Mouse (Mus musculus) kidney, embryonic 16.5 days (tissue): ENCODE data around the gene Lrrc73. TPM values are rescaled to one million over a fixed set of nuclear protein-coding genes. Genes with fewer than 3 reads are reported as not detected.

Experiments
- ATAC-seq: fragments of 200-750 bp; cut with Nextera tagmentation; 2 replicates; pipeline ENCODE4 v1.8.0; 2017; ENCODE audit warnings: moderate TSS enrichment; ENCODE audit not compliant: low FRiP score, low TSS enrichment
- H3K27ac ChIP-seq: fragments of 300-500 bp; sonication (generic); 2 replicates; pipeline ENCODE4 v1.5.1; 2014; ENCODE audit warnings: low read length
- H3K27me3 ChIP-seq: fragments of 300-500 bp; sonication (generic); 2 replicates; pipeline ENCODE4 v1.6.1; 2014; ENCODE audit warnings: low read length, control low read depth, mixed read lengths; ENCODE audit not compliant: insufficient read depth
- H3K36me3 ChIP-seq: fragments of 300-500 bp; sonication (generic); 2 replicates; pipeline ENCODE4 v1.6.1; 2014; ENCODE audit warnings: low read length, control low read depth, mixed read lengths; ENCODE audit not compliant: insufficient read depth
- H3K4me1 ChIP-seq: fragments of 300-500 bp; sonication (generic); 2 replicates; pipeline ENCODE4 v1.6.1; 2014; ENCODE audit warnings: low read length, control low read depth, mixed read lengths; ENCODE audit not compliant: insufficient read depth
- H3K4me2 ChIP-seq: fragments of 300-500 bp; sonication (generic); replicated peaks from 2 replicates; pipeline ENCODE4 v1.6.1; 2014; ENCODE audit warnings: low read depth, low read length
- H3K4me3 ChIP-seq: fragments of 300-500 bp; sonication (generic); 2 replicates; pipeline ENCODE4 v1.5.1; 2014; ENCODE audit warnings: mild to moderate bottlenecking, low read length
- H3K9ac ChIP-seq: fragments of 300-500 bp; sonication (generic); replicated peaks from 2 replicates; pipeline ENCODE4 v1.6.1; 2014; ENCODE audit warnings: low read length
- H3K9me3 ChIP-seq: fragments of 300-500 bp; sonication (generic); 2 replicates; pipeline ENCODE4 v1.6.1; 2016; ENCODE audit warnings: low read length, control low read depth
- WGBS: fragments of 180-500 bp; shearing (Covaris S2); extraction: QIAGEN DNeasy Blood & Tissue Kit; methylation state at CpG from one replicate; pipeline ENCODE4 v1.1.7; 2014; 5-methylcytosine and 5-hydroxymethylcytosine counted together
- polyA plus RNA-seq: library from polyadenylated mRNA; unstranded; fragments of >200 nt; fragmentation: Nextera tagmentation; extraction: Ambion mirVana; gene quantifications from 2 replicates; pipeline ENCODE4 v1.2.1, GENCODE M21; 2015

The Lrrc73 gene
- 0.64 and 0.67 TPM in 2 replicates for polyA plus RNA-seq

GRCm38 (mm10) chr17:46253452-46254084 lies at the start of gene Lrrc73:
Gene Lrrc73, plus strand, starts transcription at chr17:46253531.
- Histone ChIP-seq H3K4me2 (peak within 1 kb of the TSS; percentile 100), H3K36me3 (peaks cover 44% of the 10 kb centered on the region), H3K9me3 (no peaks in the 10 kb centered on the region), H3K9ac (peak within 1 kb of the TSS; percentile 73), H3K27ac (no peak within 1 kb of the TSS), H3K27me3 (peaks cover 14% of the 10 kb centered on the region), H3K4me1 (peaks cover 25% of the 10 kb centered on the region), H3K4me3 (peak within 1 kb of the TSS; percentile 70)
- peak; percentile 81 for ATAC-seq
- 2% methylated on average over 45 of the region's 48 CpGs for WGBS

- no peak overlapping the region for H3K9ac ChIP-seq
- H3K4me2 ChIP-seq, result no peak overlapping the region
- no peak overlapping the region for H3K4me3 ChIP-seq
- peaks cover 13% of the 10 kb centered on the region for H3K4me1 ChIP-seq
- no peak for ATAC-seq
- no peak overlapping the region for H3K27ac ChIP-seq
- peaks cover 58% of the 10 kb centered on the region for H3K36me3 ChIP-seq
- H3K27me3 ChIP-seq, result no peaks in the 10 kb centered on the region
- H3K9me3 ChIP-seq, result no peaks in the 10 kb centered on the region
These were observed 46.7 kb upstream of the Lrrc73 start for GRCm38 (mm10) chr17:46206676-46207075.

DNA sequence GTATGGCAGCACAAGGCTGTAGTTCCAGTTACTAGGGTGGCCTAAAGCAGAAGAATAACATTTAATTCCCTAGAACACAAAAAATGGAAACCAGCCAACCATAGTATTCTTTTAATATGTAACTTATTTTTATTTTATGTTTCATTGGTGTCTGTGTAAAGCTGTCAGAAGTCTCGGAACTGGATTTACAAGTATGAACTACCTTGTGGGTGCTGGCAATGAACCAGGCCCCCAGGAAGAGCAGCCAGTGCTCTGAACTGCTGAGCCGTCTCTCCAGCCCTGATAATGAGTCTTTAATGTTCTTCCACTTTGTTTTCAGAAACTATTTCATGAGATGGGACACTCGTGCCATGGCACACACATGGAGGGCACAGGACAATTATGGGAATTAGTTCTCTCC lies 42.8 kb upstream of the Lrrc73 start:
- Histone ChIP-seq H3K9ac (no peak overlapping the region), H3K27me3 (no peaks in the 10 kb centered on the region), H3K9me3 (no peaks in the 10 kb centered on the region), H3K27ac (no peak overlapping the region), H3K4me1 (no peaks in the 10 kb centered on the region), H3K4me2 (no peak overlapping the region), H3K36me3 (peaks cover 80% of the 10 kb centered on the region), H3K4me3 (no peak overlapping the region)
- WGBS, result 70% methylated on average over 3 of the region's 3 CpGs
- 0 out of 2 replicates have a peak, but pooled peaks have one; percentile 39 for ATAC-seq

DNA sequence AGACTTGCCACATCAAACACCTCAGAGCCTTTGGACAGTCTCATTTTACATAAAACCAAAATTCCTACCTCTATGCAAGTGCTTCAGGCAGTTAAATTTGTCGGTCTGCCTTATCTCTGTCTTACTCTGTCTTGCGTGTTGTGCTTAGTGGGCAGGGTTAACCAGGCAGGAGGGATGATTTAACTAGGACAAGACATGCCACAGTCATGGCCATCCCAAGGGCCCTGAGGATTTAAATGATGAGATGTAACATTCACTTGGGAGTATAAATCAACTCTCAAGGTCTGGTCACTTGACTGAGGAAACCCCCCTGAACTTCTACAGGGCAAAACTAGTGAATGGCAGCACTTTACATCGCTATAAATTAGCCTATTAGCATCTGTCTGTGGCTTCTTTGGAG lies 31.7 kb upstream of the Lrrc73 start:
- H3K27ac ChIP-seq, result no peak overlapping the region
- H3K36me3 ChIP-seq, result peaks cover 93% of the 10 kb centered on the region
- no peak overlapping the region for H3K4me3 ChIP-seq
- no peaks in the 10 kb centered on the region for H3K27me3 ChIP-seq
- no peak overlapping the region for H3K9ac ChIP-seq
- WGBS, result 83% methylated on average over 3 of the region's 3 CpGs
- H3K4me1 ChIP-seq, result no peaks in the 10 kb centered on the region
- no peak for ATAC-seq
- H3K4me2 ChIP-seq, result no peak overlapping the region
- H3K9me3 ChIP-seq, result no peaks in the 10 kb centered on the region

DNA sequence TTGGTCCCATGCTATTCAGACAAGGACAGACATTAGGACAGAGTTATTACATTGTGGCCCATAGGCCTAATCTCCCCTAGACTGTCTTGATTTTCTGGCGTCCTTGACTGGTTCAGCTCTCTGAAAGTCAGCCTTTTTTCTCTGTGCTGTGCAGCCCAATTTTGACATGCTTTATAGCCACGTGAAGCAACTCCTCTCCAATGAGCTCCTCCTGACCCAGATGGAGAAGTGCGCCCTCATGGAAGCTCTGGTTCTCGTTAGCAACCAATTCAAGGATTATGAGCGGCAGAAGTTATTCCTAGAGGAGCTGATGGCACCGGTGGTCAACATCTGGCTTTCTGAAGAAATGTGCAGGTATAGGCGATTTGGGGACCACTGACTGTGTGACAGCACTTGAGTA lies 25.8 kb upstream of the Lrrc73 start:
- Histone ChIP-seq H3K4me2 (no peak overlapping the region), H3K36me3 (peaks cover 83% of the 10 kb centered on the region), H3K27ac (no peak overlapping the region), H3K9me3 (no peaks in the 10 kb centered on the region), H3K27me3 (no peaks in the 10 kb centered on the region), H3K4me1 (no peaks in the 10 kb centered on the region), H3K9ac (no peak overlapping the region), H3K4me3 (no peak overlapping the region)
- no peak for ATAC-seq
- 88% methylated on average over 7 of the region's 7 CpGs for WGBS

- Histone ChIP-seq H3K9me3 (no peaks in the 10 kb centered on the region), H3K4me2 (no peak overlapping the region), H3K4me3 (no peak overlapping the region), H3K27me3 (no peaks in the 10 kb centered on the region), H3K27ac (no peak overlapping the region), H3K4me1 (no peaks in the 10 kb centered on the region), H3K36me3 (peaks cover 63% of the 10 kb centered on the region), H3K9ac (no peak overlapping the region)
- ATAC-seq, result no peak
- 95% methylated on average over 1 of the region's 1 CpGs for WGBS
These were observed 17.3 kb upstream of the Lrrc73 start for GRCm38 (mm10) chr17:46236067-46236466.

DNA sequence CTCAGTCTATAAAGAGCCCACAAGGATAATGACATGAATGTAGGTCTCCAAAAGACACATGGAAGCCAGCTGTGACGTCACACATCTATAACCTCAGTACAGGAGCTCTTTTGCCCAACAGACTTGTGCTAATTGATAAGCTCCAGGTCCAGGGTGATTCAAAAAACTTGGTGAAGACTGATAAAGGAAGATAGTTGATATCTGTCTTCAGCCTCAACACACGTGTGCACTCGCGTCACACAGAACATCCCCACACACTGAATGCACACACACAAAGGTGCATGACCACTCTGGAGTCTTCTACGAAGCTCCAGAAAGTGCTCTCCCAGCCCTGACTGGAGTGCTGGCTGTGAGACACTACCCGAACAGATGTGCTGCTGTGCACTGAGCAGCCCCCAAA lies 16.3 kb upstream of the Lrrc73 start:
- Histone ChIP-seq H3K9ac (no peak overlapping the region), H3K4me1 (no peaks in the 10 kb centered on the region), H3K4me3 (no peak overlapping the region), H3K9me3 (no peaks in the 10 kb centered on the region), H3K27me3 (no peaks in the 10 kb centered on the region), H3K36me3 (peaks cover 70% of the 10 kb centered on the region), H3K27ac (no peak overlapping the region), H3K4me2 (no peak overlapping the region)
- WGBS, result 94% methylated on average over 6 of the region's 6 CpGs
- ATAC-seq, result no peak

GRCm38 (mm10) chr17:46237480-46237879 lies 15.9 kb upstream of the Lrrc73 start:
- Histone ChIP-seq H3K9ac (no peak overlapping the region), H3K4me1 (no peaks in the 10 kb centered on the region), H3K4me3 (no peak overlapping the region), H3K4me2 (no peak overlapping the region), H3K36me3 (peaks cover 74% of the 10 kb centered on the region), H3K27ac (no peak overlapping the region), H3K27me3 (no peaks in the 10 kb centered on the region), H3K9me3 (no peaks in the 10 kb centered on the region)
- 82% methylated on average over 5 of the region's 5 CpGs for WGBS
- no peak for ATAC-seq

GRCm38 (mm10) chr17:46239516-46240114 lies 13.7 kb upstream of the Lrrc73 start:
- Histone ChIP-seq H3K27ac (no peak overlapping the region), H3K9ac (no peak overlapping the region), H3K9me3 (no peaks in the 10 kb centered on the region), H3K36me3 (peaks cover 81% of the 10 kb centered on the region), H3K4me1 (no peaks in the 10 kb centered on the region), H3K4me2 (no peak overlapping the region), H3K27me3 (no peaks in the 10 kb centered on the region), H3K4me3 (no peak overlapping the region)
- 90% methylated on average over 15 of the region's 15 CpGs for WGBS
- no peak for ATAC-seq

GRCm38 (mm10) chr17:46241471-46241870 lies 11.9 kb upstream of the Lrrc73 start:
- Histone ChIP-seq H3K4me2 (no peak overlapping the region), H3K9ac (no peak overlapping the region), H3K36me3 (peaks cover 89% of the 10 kb centered on the region), H3K9me3 (no peaks in the 10 kb centered on the region), H3K27me3 (no peaks in the 10 kb centered on the region), H3K4me3 (no peak overlapping the region), H3K27ac (no peak overlapping the region), H3K4me1 (0 out of 2 replicates have a peak, but pooled peaks cover 3% of the 10 kb centered on the region)
- 78% methylated on average over 11 of the region's 11 CpGs for WGBS
- no peak for ATAC-seq
